Mouse (Mus musculus) midbrain, embryonic 16.5 days (tissue): Measurements from ENCODE around the gene Tvp23b. TPM values are rescaled to one million over a fixed set of nuclear protein-coding genes. Genes with fewer than 3 reads are reported as not detected.

Experiments
- ATAC-seq: fragments of 200-750 bp; cut with Nextera tagmentation; 2 replicates; pipeline ENCODE4 v1.8.0; 2017; ENCODE audit warnings: moderate TSS enrichment
- H3K27ac ChIP-seq: fragments of 300-500 bp; sonication (generic); 2 replicates; pipeline ENCODE4 v1.5.1; 2014; ENCODE audit warnings: mild to moderate bottlenecking, low read length, mixed read lengths
- H3K27me3 ChIP-seq: fragments of 300-500 bp; sonication (generic); 2 replicates; pipeline ENCODE4 v1.6.1; 2014; ENCODE audit warnings: low read depth, low read length, mixed read lengths; ENCODE audit not compliant: control insufficient read depth, insufficient read depth
- H3K36me3 ChIP-seq: fragments of 300-500 bp; sonication (generic); 2 replicates; pipeline ENCODE4 v1.6.1; 2014; ENCODE audit warnings: mild to moderate bottlenecking, low read length, moderate library complexity, mixed read lengths; ENCODE audit not compliant: control insufficient read depth, insufficient read depth
- H3K4me1 ChIP-seq: fragments of 300-500 bp; sonication (generic); 2 replicates; pipeline ENCODE4 v1.6.1; 2014; ENCODE audit warnings: mild to moderate bottlenecking, low read length, mixed read lengths; ENCODE audit not compliant: control insufficient read depth, insufficient read depth
- H3K4me2 ChIP-seq: fragments of 300-500 bp; sonication (generic); 2 replicates; pipeline ENCODE4 v1.6.1; 2014; ENCODE audit warnings: mild to moderate bottlenecking, low read length, mixed read lengths
- H3K4me3 ChIP-seq: fragments of 300-500 bp; sonication (generic); 2 replicates; pipeline ENCODE4 v1.5.1; 2014; ENCODE audit warnings: low read depth, mild to moderate bottlenecking, low read length, moderate library complexity, mixed read lengths
- H3K9ac ChIP-seq: fragments of 300-500 bp; sonication (generic); 2 replicates; pipeline ENCODE4 v1.6.1; 2014; ENCODE audit warnings: low read depth, low read length, mixed read lengths
- H3K9me3 ChIP-seq: fragments of 300-500 bp; sonication (generic); replicated peaks from 2 replicates; pipeline ENCODE4 v1.6.1; 2014; ENCODE audit warnings: mild to moderate bottlenecking, low read length, mixed read lengths; ENCODE audit not compliant: control insufficient read depth, poor library complexity, severe bottlenecking
- WGBS: fragments of 180-500 bp; shearing (Covaris S2); extraction: QIAGEN DNeasy Blood & Tissue Kit; methylation state at CpG from one replicate; pipeline ENCODE4 v1.1.7; 2014; 5-methylcytosine and 5-hydroxymethylcytosine counted together
- polyA plus RNA-seq: library from polyadenylated mRNA; unstranded; fragments of >200 nt; fragmentation: Nextera tagmentation; extraction: Ambion mirVana; gene quantifications from 2 replicates; pipeline ENCODE4 v1.2.1, GENCODE M21; 2015

The Tvp23b gene
- polyA plus RNA-seq, 1 experiment from 2014 or later: 68.0 TPM

DNA sequence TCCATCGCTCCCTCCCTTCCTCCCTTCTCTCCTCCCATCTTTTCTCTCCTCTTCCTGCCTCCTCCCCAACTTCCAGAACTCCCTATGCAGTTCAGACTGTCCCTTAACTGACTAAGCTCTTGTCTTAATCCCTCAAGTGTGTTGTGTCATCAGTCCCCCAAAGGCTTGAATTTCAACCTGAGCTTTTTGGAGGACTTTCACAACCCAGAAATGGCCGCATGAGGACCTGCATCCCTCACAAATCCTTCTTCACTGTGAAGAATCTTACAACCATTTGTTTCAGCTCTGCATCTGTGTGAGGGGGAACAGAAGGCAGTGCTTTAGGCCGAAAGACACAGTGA lies 87.1 kb downstream of the Tvp23b start:
- peaks cover 7% of the 10 kb centered on the region; the same call in 1 of the 2 replicates for H3K4me1 ChIP-seq
- no peak overlapping the region for H3K4me3 ChIP-seq
- H3K4me2 ChIP-seq: peak overlapping the region; percentile 51
- whole genome bisulfite sequencing: 53% methylated on average over 3 of the region's 3 CpGs
- 0 out of 2 replicates have a peak overlapping the region, but pooled peaks have one; percentile 44 for H3K9ac ChIP-seq
- no peaks in the 10 kb centered on the region for H3K27me3 ChIP-seq
- no peaks in the 10 kb centered on the region for H3K9me3 ChIP-seq
- no peaks in the 10 kb centered on the region for H3K36me3 ChIP-seq
- peak overlapping the region; percentile 64 for H3K27ac ChIP-seq
- ATAC-seq: 0 out of 2 replicates have a peak, but pooled peaks have one; percentile 21

Other genes with a start within 250 kb of the Tvp23b start
- gene Lrrc75a, start 230.9 kb upstream of the Tvp23b start, polyA plus RNA-seq: 10.0 and 10.2 TPM in 2 replicates
- gene Mmgt2, start 230.8 kb upstream of the Tvp23b start, polyA plus RNA-seq: 20.4 and 20.6 TPM in 2 replicates
- gene Zfp287, start 147.6 kb upstream of the Tvp23b start, polyA plus RNA-seq: 22.5 and 26.3 TPM in 2 replicates
- not detected in 2 replicates for gene Gm10428, start 126.4 kb upstream of the Tvp23b start, polyA plus RNA-seq
- gene Zfp286, start 90.0 kb upstream of the Tvp23b start, polyA plus RNA-seq: 32.5 and 34.1 TPM in 2 replicates
- 6.8 and 8.0 TPM in 2 replicates for gene Trim16, start 59.2 kb upstream of the Tvp23b start, polyA plus RNA-seq
- 0.31 and 0.50 TPM in 2 replicates for gene Fbxw10, start 32.4 kb upstream of the Tvp23b start, polyA plus RNA-seq
- gene Cdrt4, start 71.7 kb downstream of the Tvp23b start, polyA plus RNA-seq: not detected in 2 replicates
- gene Tekt3, start 182.2 kb downstream of the Tvp23b start, polyA plus RNA-seq: not detected in 2 replicates
- 22.6 and 23.6 TPM in 2 replicates for gene Pmp22, start 249.5 kb downstream of the Tvp23b start, polyA plus RNA-seq